Mouse (Mus musculus) stomach, adult 2 months (tissue): Measurements from ENCODE around the gene Wdfy2. TPM values are rescaled to one million over a fixed set of nuclear protein-coding genes. Genes with fewer than 3 reads are reported as not detected.

ENCODE experiments used
- polyA plus RNA-seq: library from polyadenylated mRNA; depleted of rRNA; stranded (reverse); fragments of >200 nt; gene quantifications from 2 replicates; pipeline ENCODE4 v1.2.3, GENCODE M21; 2012; rRNA removed

The Wdfy2 gene
- 1.6 and 2.3 TPM in 2 replicates for polyA plus RNA-seq

DNA sequence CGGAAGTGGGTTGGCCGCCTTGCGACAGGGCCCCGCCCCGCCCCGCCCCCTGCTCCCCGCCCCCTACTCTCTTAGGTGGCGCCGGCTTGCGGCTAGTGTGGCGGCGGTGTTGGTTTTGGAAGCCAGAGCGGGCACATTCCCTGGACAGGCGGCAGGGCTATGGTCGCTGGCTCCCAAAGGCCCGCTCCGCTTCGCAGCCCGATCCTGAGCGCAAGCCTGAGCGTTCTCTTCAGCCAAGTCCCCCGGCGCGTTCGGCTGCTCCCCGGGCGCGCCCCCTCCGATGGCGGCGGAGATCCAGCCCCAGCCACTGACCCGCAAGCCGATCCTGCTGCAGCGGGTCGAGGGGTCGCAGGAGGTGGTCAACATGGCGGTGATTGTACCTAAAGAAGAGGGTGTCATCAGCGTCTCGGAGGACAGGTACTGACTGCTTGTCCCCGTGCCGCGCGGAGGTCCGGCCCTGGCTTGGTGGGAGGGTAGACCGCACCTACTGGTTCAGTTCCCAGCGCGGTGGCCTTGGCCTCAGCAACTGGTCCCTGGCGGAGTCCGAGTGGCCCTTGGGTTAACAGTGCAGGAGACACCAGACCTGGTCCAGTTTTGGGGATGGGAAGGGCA is at the start of gene Wdfy2:
Gene Wdfy2 (plus strand): TSS at position 38 of the 612 bp plus-strand sequence.

DNA sequence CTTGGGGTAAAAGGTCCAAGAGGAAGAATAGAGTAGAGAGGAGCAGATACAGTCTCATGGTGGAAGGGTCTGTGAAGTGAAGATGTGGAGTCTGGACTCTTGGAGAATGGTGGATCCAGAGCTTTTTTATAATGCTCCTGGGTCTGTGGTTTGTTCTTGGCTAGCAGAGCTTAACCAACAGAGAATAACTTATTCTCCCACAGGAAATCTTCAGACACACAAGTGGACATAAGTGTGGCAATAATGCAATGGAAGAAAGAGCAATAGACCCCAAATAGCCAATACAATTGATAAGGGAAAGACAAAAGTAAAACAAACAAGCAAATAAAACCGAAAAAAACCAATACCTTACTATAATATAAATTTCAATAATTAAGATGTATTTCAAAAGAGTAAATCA is 146.9 kb downstream of the Wdfy2 start, which contains the start of gene Defb48:
Gene Defb48 (minus strand): TSS at position 101 of the 400 bp plus-strand sequence.

DNA sequence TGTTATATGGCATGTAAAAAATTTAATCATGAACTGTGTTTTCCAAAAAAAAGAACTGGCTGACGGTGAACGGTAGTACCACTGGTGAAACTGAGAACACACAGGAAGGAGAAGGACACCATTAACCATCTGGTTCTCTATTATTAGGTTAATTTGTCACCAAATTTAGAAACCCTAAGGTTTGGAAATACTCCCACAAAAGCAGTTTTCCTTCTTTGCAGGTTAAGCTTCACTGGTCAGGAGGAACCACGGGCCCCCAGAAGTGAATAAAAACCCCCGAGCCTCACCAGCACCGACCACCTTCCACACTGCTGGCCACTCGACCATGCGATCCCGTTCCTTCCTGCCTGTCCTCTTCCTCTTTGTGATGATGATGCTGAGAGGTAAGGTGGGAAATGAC is 160.3 kb downstream of the Wdfy2 start, which contains the start of gene Defb47:
Gene Defb47 (plus strand): TSS at position 301 of the 400 bp plus-strand sequence.

Other genes starting within 250 kb of the Wdfy2 start
- gene Serpine3, start 174.0 kb upstream of the Wdfy2 start, polyA plus RNA-seq, result not detected in 2 replicates
- 2.0 and 3.1 TPM in 2 replicates for gene Ints6, start 76.5 kb upstream of the Wdfy2 start, polyA plus RNA-seq
- gene Defb48, start 146.8 kb downstream of the Wdfy2 start, polyA plus RNA-seq, result 2.8 TPM in 1 of 2 replicates, not detected in the other
- gene Defb47, start 160.4 kb downstream of the Wdfy2 start, polyA plus RNA-seq, result 1.8 TPM in 1 of 2 replicates, not detected in the other
- gene Defb43, start 174.1 kb downstream of the Wdfy2 start, polyA plus RNA-seq, result not detected in 2 replicates
- gene Defb42, start 209.3 kb downstream of the Wdfy2 start, polyA plus RNA-seq, result 1.6 TPM in 1 of 2 replicates, not detected in the other
- gene Defb30, start 212.3 kb downstream of the Wdfy2 start, polyA plus RNA-seq, result 0.14 TPM in 1 of 2 replicates, not detected in the other